Mouse (Mus musculus) heart, postnatal 0 days (tissue): Measurements from ENCODE around the gene Dag1.

Experiments used
- CTCF ChIP-seq: IDR thresholded peaks from 2 replicates; pipeline ENCODE4 v1.5.1; 2016; ENCODE audit warnings: antibody characterized with exemption, control low read depth, low read depth
- EP300 ChIP-seq: IDR thresholded peaks from 2 replicates; pipeline ENCODE4 v1.6.1; 2016; ENCODE audit warnings: antibody characterized with exemption, low read depth

DNA sequence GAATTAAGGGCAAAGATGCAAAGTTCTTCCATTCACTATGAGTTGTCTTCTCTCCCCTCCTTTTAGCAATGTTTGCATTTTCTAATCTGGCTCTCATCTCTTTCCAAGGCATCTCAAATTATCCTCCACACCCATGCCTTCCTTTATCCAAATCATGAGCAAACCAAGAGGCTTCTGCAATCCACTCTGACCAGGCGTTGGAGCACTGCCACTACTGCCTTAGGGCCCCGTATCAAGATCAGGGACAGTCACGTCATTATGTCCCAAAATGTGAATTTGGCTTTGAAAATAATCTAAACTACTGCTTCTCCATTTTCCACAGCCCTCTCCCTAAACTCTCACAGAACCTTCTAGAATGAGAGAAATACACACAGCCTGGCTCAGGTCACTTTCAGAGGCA lies 19.2 kb downstream of the Dag1 start:
- TF ChIP-seq EP300: no peak
- no peak for TF ChIP-seq CTCF
